Mouse (Mus musculus) heart, postnatal 0 days (tissue): ENCODE data around the gene 1700016C15Rik.

ENCODE experiments used
- CTCF ChIP-seq: IDR thresholded peaks from 2 replicates; pipeline ENCODE4 v1.5.1; 2016; ENCODE audit warnings: antibody characterized with exemption, control low read depth, low read depth
- EP300 ChIP-seq: IDR thresholded peaks from 2 replicates; pipeline ENCODE4 v1.6.1; 2016; ENCODE audit warnings: antibody characterized with exemption, low read depth

GRCm38 (mm10) chr1:177707571-177707970 lies 22.0 kb upstream of the 1700016C15Rik start:
- no peak for TF ChIP-seq CTCF
- no peak for TF ChIP-seq EP300
